Comparison of ENCODE assay signal across 11 mouse cellular contexts in genomic region chr5:118704148-118704547, GRCm38 (mm10).
A peak's percentile ranks its signal among the peaks of the same experiment; 100 is the strongest.
DNase-seq lines count a peak whose midpoint lies in the region; ATAC-seq and TF ChIP-seq lines count a peak whose summit lies in the region.
"Had no signal": no experiment of that assay in that cellular context is flagged by ENCODE, and none has a peak within 500 bp of the region (broad histone marks: within the 10 kb centered on the region; RNA-seq: fewer than 3 reads in every experiment).

No protein-coding gene starts in this region.

- peaks cover 71% of the 10 kb centered on the region for H3K4me1 ChIP-seq in heart, embryonic 10.5 days
- peaks cover 9% of the 10 kb centered on the region for H3K4me1 ChIP-seq in G1E (ENCODE audit: insufficient read depth, low read depth, low read length)
- H3K4me1 ChIP-seq in liver, embryonic 14.5 days (replicated peaks; ENCODE audit: control insufficient read depth in 2 of 2, insufficient read depth in 2 of 2, low read length in 1 of 2) = no peaks in the 10 kb centered on the region

- no peaks in the 10 kb centered on the region for H3K36me3 ChIP-seq in heart, embryonic 10.5 days
- peaks cover 59% of the 10 kb centered on the region for H3K36me3 ChIP-seq in G1E (replicated peaks)
- H3K36me3 ChIP-seq in liver, embryonic 14.5 days (replicated peaks; ENCODE audit: control insufficient read depth, insufficient read depth, low read depth) = no peaks in the 10 kb centered on the region
- H3K36me3 ChIP-seq: embryonic facial prominence, embryonic 15.5 days; hindbrain, embryonic 15.5 days; lung, embryonic 15.5 days had no signal

- no peak overlapping the region for H3K27ac ChIP-seq in heart, embryonic 10.5 days
- no peak overlapping the region for H3K27ac ChIP-seq in liver, embryonic 14.5 days
- H3K27ac ChIP-seq: embryonic facial prominence, embryonic 15.5 days; hindbrain, embryonic 15.5 days; lung, embryonic 15.5 days had no signal

- H3K4me3 ChIP-seq in heart, embryonic 10.5 days = no peak overlapping the region
- no peak overlapping the region for H3K4me3 ChIP-seq in G1E (ENCODE audit: low read depth, low read length)
- H3K4me3 ChIP-seq in liver, embryonic 14.5 days (ENCODE audit: insufficient read depth in 1 of 2, low read depth in 2 of 2, low read length in 2 of 2) = no peak overlapping the region
- H3K4me3 ChIP-seq: embryonic facial prominence, embryonic 15.5 days; hindbrain, embryonic 15.5 days; lung, embryonic 15.5 days had no signal

- no peaks in the 10 kb centered on the region for H3K9me3 ChIP-seq in heart, embryonic 10.5 days
- no peaks in the 10 kb centered on the region for H3K9me3 ChIP-seq in G1E (replicated peaks)
- H3K9me3 ChIP-seq in liver, embryonic 14.5 days (ENCODE audit: control insufficient read depth, low read length) = no peaks in the 10 kb centered on the region
- H3K9me3 ChIP-seq: embryonic facial prominence, embryonic 15.5 days; hindbrain, embryonic 15.5 days; lung, embryonic 15.5 days had no signal

- no peaks in the 10 kb centered on the region for H3K27me3 ChIP-seq in heart, embryonic 10.5 days (ENCODE audit: insufficient read depth, poor library complexity, severe bottlenecking)
- H3K27me3 ChIP-seq in G1E (ENCODE audit: insufficient read depth, low read length) = no peaks in the 10 kb centered on the region
- H3K27me3 ChIP-seq in liver, embryonic 14.5 days (ENCODE audit: control insufficient read depth, insufficient read depth, low read length) = no peaks in the 10 kb centered on the region
- H3K27me3 ChIP-seq: embryonic facial prominence, embryonic 15.5 days; hindbrain, embryonic 15.5 days; lung, embryonic 15.5 days had no signal

- no peak overlapping the region for H3K9ac ChIP-seq in liver, embryonic 14.5 days (replicated peaks)
- H3K9ac ChIP-seq: embryonic facial prominence, embryonic 15.5 days; hindbrain, embryonic 15.5 days; lung, embryonic 15.5 days had no signal

- no peak for ATAC-seq in G1E (ENCODE audit: extremely low read depth, insufficient number of reproducible peaks, low FRiP score, poor library complexity, severe bottlenecking)
- ATAC-seq in liver, embryonic 14.5 days (ENCODE audit: insufficient read depth) = no peak
- ATAC-seq in cerebellum, adult (ENCODE audit: insufficient number of reproducible peaks, low FRiP score, low TSS enrichment) = no peak

- 78% methylated on average over 3 of the region's 3 CpGs for WGBS in heart, embryonic 10.5 days
- 77% methylated on average over 3 of the region's 3 CpGs for WGBS in liver, embryonic 14.5 days (ENCODE audit: insufficient replicate concordance)

- DNase-seq in heart, postnatal 4 days = peak; percentile 37
- no peak for DNase-seq in heart, embryonic 10.5 days (ENCODE audit: low spot score)
- DNase-seq in 3T3-L1 (ENCODE audit: low read depth, low spot score) (peak; percentile 48), G1E (ENCODE audit: low spot score) (no peak)
- DNase-seq in liver, embryonic 14.5 days (ENCODE audit: low read depth in 3 of 3, low spot score in 3 of 3) = no peak
- DNase-seq in left cerebral cortex, adult 9 months (ENCODE audit: low spot score in 2 of 2) = no peak
- no peak for DNase-seq in cerebellum, adult 11 months

- peak; percentile 59 for TF ChIP-seq CTCF in G1E (IDR thresholded peaks at IDR 0.05; ENCODE audit: low read depth, low read length)
- peak; percentile 87 for TF ChIP-seq CTCF in liver, embryonic 14.5 days (IDR thresholded peaks at IDR 0.05; ENCODE audit: low read depth)

- H3K4me2 ChIP-seq in liver, embryonic 14.5 days (ENCODE audit: low read depth) = no peak overlapping the region
- H3K4me2 ChIP-seq: embryonic facial prominence, embryonic 15.5 days; hindbrain, embryonic 15.5 days; lung, embryonic 15.5 days had no signal

- TF ChIP-seq EP300 in liver, embryonic 14.5 days (IDR thresholded peaks at IDR 0.05; ENCODE audit: low read depth) = no peak

Comparison
In these comparisons a context has a peak if more than half of its experiments do, and no peak if none do; other contexts are left out.
1. DNase-seq: peak in heart, postnatal 4 days (single experiment) and 3T3-L1 (single experiment); none in heart, embryonic 10.5 days (single experiment), G1E (single experiment), liver, embryonic 14.5 days (0 of 3), left cerebral cortex, adult 9 months (0 of 2) and cerebellum, adult 11 months (single experiment).